Mouse (Mus musculus) cerebellum, adult 18-20 months (tissue): ENCODE data around the gene Camsap2.

ENCODE experiments used
- DNase-seq, 2 experiments: peaks; one replicate each; pipeline ENCODE4 v3.0.0; 2021

The Camsap2 gene

GRCm38 (mm10) chr1:136220037-136220871 lies 125.7 kb downstream of the Camsap2 start:
- no peak for DNase-seq
